Mouse (Mus musculus) testis, adult 2 months (tissue): Measurements from ENCODE around the gene Klf2.

Source experiments
- CTCF ChIP-seq: fragments of 200-500 bp; IDR thresholded peaks from 2 replicates; pipeline ENCODE4 v1.5.1; 2012; ENCODE audit warnings: low read depth, mild to moderate bottlenecking, inconsistent platforms, low read length, moderate library complexity; ENCODE audit not compliant: control insufficient read depth, insufficient read depth, insufficient replicate concordance
- POLR2A ChIP-seq: fragments of 200-500 bp; IDR thresholded peaks from 2 replicates; pipeline ENCODE4 v1.6.1; 2012; ENCODE audit warnings: low read depth, mild to moderate bottlenecking, inconsistent platforms, low read length, moderate library complexity; ENCODE audit not compliant: control insufficient read depth

DNA sequence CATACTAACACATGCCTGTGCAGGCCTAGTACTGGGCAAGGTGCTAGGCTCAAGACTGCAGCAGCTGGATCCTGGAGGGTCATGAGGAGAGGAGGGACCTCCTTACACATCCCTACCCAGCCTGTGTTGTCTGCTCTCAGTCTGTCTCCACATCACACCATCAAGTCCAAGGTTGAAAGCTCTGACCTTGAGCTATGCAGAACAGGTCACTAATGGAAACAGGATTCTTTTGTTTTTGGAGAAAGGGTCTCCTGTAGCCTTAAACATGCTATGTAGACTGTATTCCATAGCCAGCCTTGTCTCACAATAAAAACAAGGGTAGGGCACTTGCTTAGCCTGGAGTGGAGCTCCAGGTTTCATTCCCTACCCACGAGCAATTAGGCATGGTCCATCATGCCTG lies 30.1 kb downstream of the Klf2 start:
- TF ChIP-seq CTCF (no peak), POLR2A (no peak)
